Mouse (Mus musculus): ENCODE data around the gene A930009A15Rik.

Gene A930009A15Rik

GRCm38 (mm10) chr10:115581971-115582370 lies 12.2 kb downstream of the A930009A15Rik start:
- no peak for DNase-seq

GRCm38 (mm10) chr10:115583071-115583470 lies 13.3 kb downstream of the A930009A15Rik start:
- no peak for DNase-seq

GRCm38 (mm10) chr10:115584656-115585055 lies 14.9 kb downstream of the A930009A15Rik start:
- DNase-seq, result peak; percentile 31

GRCm38 (mm10) chr10:115585491-115586245 lies 15.9 kb downstream of the A930009A15Rik start:
- peak; percentile 12 for DNase-seq

GRCm38 (mm10) chr10:115586246-115587231 lies 16.8 kb downstream of the A930009A15Rik start:
- DNase-seq, result peak; percentile 40

- DNase-seq, result peak; percentile 77
Measured at GRCm38 (mm10) chr10:115587301-115587969, 17.6 kb downstream of the A930009A15Rik start, which contains the start of gene Lgr5. TSS of gene Lgr5 (minus strand) at chr10:115587780.

- no peak for DNase-seq
Measured at GRCm38 (mm10) chr10:115587979-115588378, 18.2 kb downstream of the A930009A15Rik start.

- no peak for DNase-seq
Measured at GRCm38 (mm10) chr10:115593221-115593620, 23.4 kb downstream of the A930009A15Rik start.

GRCm38 (mm10) chr10:115593651-115594050 lies 23.9 kb downstream of the A930009A15Rik start:
- DNase-seq, result no peak

GRCm38 (mm10) chr10:115595748-115596147 lies 26.0 kb downstream of the A930009A15Rik start:
- no peak for DNase-seq

GRCm38 (mm10) chr10:115617456-115618287 lies 47.9 kb downstream of the A930009A15Rik start:
- DNase-seq, result peak; percentile 75

GRCm38 (mm10) chr10:115618288-115618856 lies 48.6 kb downstream of the A930009A15Rik start:
- DNase-seq, result no peak

- no peak for DNase-seq
Measured at GRCm38 (mm10) chr10:115623481-115623880, 53.7 kb downstream of the A930009A15Rik start.

- no peak for DNase-seq
Measured at GRCm38 (mm10) chr10:115623956-115624671, 54.3 kb downstream of the A930009A15Rik start.

GRCm38 (mm10) chr10:115624957-115625356 lies 55.2 kb downstream of the A930009A15Rik start:
- DNase-seq, result no peak

- no peak for DNase-seq
Measured at GRCm38 (mm10) chr10:115626678-115627077, 56.9 kb downstream of the A930009A15Rik start.

Data from cerebellum, adult 9-10 months (tissue).